Mouse (Mus musculus): Measurements from ENCODE around the gene Met. TPM values are rescaled to one million over a fixed set of nuclear protein-coding genes. Genes with fewer than 3 reads are reported as not detected.

The Met gene
- total RNA-seq, 2 experiments from 2014 or later: 3.9 to 4.7 TPM

DNA sequence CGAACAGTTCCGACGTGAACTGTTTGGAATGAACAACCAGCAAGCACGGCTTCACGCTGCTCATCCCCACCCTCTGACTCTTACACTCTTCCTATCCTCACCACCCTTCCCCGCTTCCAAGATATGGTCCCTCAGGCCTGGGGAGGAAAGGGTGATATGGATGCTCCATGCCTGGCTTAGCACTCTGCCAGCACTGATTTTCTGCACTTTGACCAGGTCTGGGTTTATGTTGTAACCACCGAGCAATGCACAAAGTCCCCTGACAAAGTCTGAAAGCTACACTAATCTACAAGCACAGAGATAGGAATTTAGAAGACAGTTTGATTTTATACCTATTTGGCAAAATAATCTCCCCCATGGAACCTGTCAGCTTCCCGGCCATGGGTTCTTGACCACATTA, 78.0 kb downstream of the Met start:
- DNase-seq (ENCODE audit: low spot score in 2 of 2): no peak
- no peak for TF ChIP-seq CTCF (conservative IDR thresholded peaks at IDR 0.05)
- no peak overlapping the region for H3K27ac ChIP-seq
- H3K4me3 ChIP-seq: no peak overlapping the region

- no peak for DNase-seq (ENCODE audit: low spot score in 2 of 2)
- no peak for TF ChIP-seq CTCF (conservative IDR thresholded peaks at IDR 0.05)
- Histone ChIP-seq H3K27ac (no peak overlapping the region), H3K4me3 (no peak overlapping the region)
Observed at GRCm38 (mm10) chr6:17542383-17542782, 78.8 kb downstream of the Met start.

GRCm38 (mm10) chr6:17545480-17545879, 81.9 kb downstream of the Met start:
- TF ChIP-seq CTCF (conservative IDR thresholded peaks at IDR 0.05): no peak
- DNase-seq (ENCODE audit: low spot score in 2 of 2): no peak
- no peak overlapping the region for H3K4me3 ChIP-seq

DNA sequence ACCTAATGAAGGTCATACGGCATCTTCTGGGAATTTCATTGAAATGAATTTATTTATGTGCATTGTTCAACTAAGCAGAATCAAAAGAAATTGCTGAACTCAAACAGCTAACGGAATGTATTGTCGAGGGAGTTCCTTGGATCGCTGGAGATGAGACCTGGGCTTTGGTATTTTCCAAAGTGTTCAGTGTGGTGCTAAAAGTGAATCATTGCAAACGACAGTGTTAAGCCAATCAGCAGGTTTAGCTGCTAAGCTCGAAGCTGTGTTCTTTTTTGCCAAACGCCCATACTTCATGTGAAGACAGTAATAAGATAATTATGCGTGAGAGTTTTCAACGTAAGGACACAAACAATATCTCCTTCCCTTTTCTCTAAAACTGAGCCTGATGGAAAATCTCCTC, 82.7 kb downstream of the Met start:
- Histone ChIP-seq H3K4me3 (no peak overlapping the region), H3K27ac (no peak overlapping the region)
- DNase-seq (ENCODE audit: low spot score in 2 of 2): no peak
- no peak for TF ChIP-seq CTCF (conservative IDR thresholded peaks at IDR 0.05)

More at GRCm38 (mm10) chr6:17545480-17545879, 81.9 kb downstream of the Met start:
- no peak overlapping the region for H3K27ac ChIP-seq

DNA sequence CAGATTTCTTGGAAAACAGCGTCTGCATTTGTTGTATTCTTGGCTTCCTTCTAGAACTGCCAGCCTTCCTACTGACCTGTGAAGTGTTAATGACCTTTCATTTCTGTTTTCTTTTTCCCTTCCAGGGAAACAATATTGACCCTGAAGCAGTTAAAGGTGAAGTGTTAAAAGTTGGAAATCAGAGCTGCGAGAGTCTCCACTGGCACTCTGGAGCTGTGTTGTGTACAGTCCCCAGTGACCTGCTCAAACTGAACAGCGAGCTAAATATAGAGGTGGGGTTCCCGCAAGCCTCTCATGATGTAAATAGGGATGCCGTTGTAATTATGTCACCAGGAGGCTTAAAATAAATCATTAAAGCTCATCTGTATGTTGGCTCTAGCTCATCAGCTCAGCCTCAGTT, 83.2 kb downstream of the Met start:
- DNase-seq (ENCODE audit: low spot score in 2 of 2): no peak
- no peak for TF ChIP-seq CTCF (conservative IDR thresholded peaks at IDR 0.05)
- Histone ChIP-seq H3K4me3 (no peak overlapping the region), H3K27ac (no peak overlapping the region)

- no peak for DNase-seq (ENCODE audit: low spot score in 2 of 2)
- Histone ChIP-seq H3K27ac (no peak overlapping the region), H3K4me3 (no peak overlapping the region)
- TF ChIP-seq CTCF (conservative IDR thresholded peaks at IDR 0.05): no peak
Observed at GRCm38 (mm10) chr6:17548786-17549185, 85.2 kb downstream of the Met start.

DNA sequence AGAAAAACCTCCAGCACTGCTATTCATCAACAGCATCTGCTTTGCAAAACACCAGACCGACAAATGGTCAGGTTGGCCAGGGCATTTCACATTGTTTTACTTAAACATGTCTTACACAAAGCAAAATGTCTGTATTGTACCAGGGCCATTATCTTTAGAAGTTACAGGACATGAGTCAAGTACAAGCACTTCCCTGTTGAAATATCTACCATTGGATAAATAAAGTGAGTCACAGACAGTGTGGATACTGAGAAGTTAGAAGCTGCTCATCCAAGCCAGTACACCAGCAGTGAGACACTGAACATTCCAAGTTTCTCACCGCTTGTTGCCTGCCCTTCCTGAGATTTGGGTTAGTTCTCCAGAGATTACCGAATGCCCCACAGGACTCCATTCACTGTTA, 86.0 kb downstream of the Met start:
- Histone ChIP-seq H3K4me3 (no peak overlapping the region), H3K27ac (no peak overlapping the region)
- DNase-seq (ENCODE audit: low spot score in 2 of 2): no peak
- TF ChIP-seq CTCF (conservative IDR thresholded peaks at IDR 0.05): no peak

GRCm38 (mm10) chr6:17554263-17554662, 90.7 kb downstream of the Met start:
- TF ChIP-seq CTCF (conservative IDR thresholded peaks at IDR 0.05): no peak
- Histone ChIP-seq H3K27ac (no peak overlapping the region), H3K4me3 (no peak overlapping the region)
- DNase-seq (ENCODE audit: low spot score in 2 of 2): no peak

- H3K27ac ChIP-seq: no peak overlapping the region
- no peak overlapping the region for H3K4me3 ChIP-seq
- no peak; the same call in 1 of the 2 replicates for TF ChIP-seq CTCF (conservative IDR thresholded peaks at IDR 0.05)
- DNase-seq (ENCODE audit: low spot score in 2 of 2): peak in 1 of 2 experiments; percentile 4
Observed at GRCm38 (mm10) chr6:17554757-17555156, 91.2 kb downstream of the Met start.

GRCm38 (mm10) chr6:17555719-17556118, 92.1 kb downstream of the Met start:
- Histone ChIP-seq H3K4me3 (no peak overlapping the region), H3K27ac (no peak overlapping the region)
- DNase-seq (ENCODE audit: low spot score in 2 of 2): no peak
- TF ChIP-seq CTCF (conservative IDR thresholded peaks at IDR 0.05): no peak

DNA sequence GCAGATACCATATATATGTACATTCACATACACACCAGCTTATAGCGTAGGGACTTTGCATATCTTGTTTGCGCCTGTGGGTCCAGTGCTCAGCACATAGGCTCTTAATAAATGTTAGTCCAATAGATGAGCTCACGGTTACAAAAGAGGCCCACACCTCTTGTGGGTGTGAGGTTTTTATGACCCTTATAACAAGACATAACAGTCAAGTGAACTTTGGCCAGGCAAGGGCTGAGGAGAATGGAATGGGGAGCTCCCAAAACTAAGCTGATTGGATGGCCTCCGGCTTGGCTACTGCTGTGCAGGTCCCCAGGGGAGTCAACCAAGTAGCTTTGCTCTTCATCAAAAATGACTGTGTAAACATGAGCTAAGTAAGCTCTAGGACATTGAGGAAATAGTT, 96.1 kb downstream of the Met start:
- no peak for TF ChIP-seq CTCF (conservative IDR thresholded peaks at IDR 0.05)
- DNase-seq (ENCODE audit: low spot score in 2 of 2): no peak
- no peak overlapping the region for H3K4me3 ChIP-seq
- no peak overlapping the region for H3K27ac ChIP-seq

DNA sequence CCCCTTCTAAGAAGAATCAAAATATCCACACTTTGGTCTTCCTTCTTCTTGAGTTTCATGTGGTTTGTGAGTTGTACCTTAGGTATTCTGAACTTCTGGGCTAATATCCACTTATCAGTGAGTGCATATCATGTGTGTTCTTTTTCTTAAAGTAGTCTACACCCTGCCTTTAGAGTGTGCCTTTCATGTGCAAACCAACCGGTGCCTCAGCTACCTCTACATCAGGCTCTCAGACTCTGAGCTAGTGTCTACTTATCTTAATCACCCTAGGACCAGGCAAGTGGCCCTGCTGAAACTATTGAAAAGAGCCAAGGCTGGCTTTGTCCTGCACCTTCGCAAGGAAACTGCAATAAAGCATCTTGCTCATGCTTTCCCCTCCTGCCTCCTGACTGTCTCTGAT, 97.7 kb downstream of the Met start:
- H3K27ac ChIP-seq: no peak overlapping the region
- no peak for DNase-seq (ENCODE audit: low spot score in 2 of 2)
- no peak overlapping the region for H3K4me3 ChIP-seq
- TF ChIP-seq CTCF (conservative IDR thresholded peaks at IDR 0.05): no peak

- DNase-seq (ENCODE audit: low spot score in 2 of 2): no peak
- TF ChIP-seq CTCF (conservative IDR thresholded peaks at IDR 0.05): no peak
- no peak overlapping the region for H3K27ac ChIP-seq
- H3K4me3 ChIP-seq: no peak overlapping the region
Observed at GRCm38 (mm10) chr6:17561886-17562285, 98.3 kb downstream of the Met start.

GRCm38 (mm10) chr6:17562472-17563088, 99.0 kb downstream of the Met start:
- DNase-seq (ENCODE audit: low spot score in 2 of 2): no peak
- Histone ChIP-seq H3K4me3 (no peak overlapping the region), H3K27ac (no peak overlapping the region)
- TF ChIP-seq CTCF (conservative IDR thresholded peaks at IDR 0.05): no peak

All from layer of hippocampus, adult 2 months (tissue).